Mouse (Mus musculus) spleen, postnatal 10 days (tissue): ENCODE measurements around the gene Sec16b.
A peak's percentile ranks its signal among the peaks of the same experiment; 100 is the strongest.

Experiments
- DNase-seq, 2 experiments: peaks; one replicate each; pipeline ENCODE4 v3.0.0; 2021 to 2022; ENCODE audit warnings: low spot score in 2 of 2

Sec16b gene

DNA sequence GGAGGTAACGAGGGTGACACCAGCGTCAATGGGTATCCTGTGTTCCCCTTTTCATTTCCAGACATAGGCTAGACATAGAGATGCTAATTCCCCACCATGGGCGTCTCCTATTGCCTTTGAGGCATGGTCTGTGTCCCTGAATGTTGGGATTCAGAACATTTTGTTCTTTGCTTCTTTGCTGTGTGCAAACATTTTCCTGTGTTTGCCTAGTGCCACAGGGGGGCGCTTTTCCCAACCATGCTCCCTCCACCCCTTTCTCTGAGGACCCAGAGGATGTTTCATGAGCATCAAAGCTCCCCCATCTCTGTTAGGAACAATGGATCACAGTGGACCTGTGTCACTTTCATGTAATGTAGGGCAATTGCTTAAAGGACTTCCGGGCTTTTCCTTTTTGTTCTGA lies 51.6 kb downstream of the Sec16b start:
- DNase-seq: no peak

DNA sequence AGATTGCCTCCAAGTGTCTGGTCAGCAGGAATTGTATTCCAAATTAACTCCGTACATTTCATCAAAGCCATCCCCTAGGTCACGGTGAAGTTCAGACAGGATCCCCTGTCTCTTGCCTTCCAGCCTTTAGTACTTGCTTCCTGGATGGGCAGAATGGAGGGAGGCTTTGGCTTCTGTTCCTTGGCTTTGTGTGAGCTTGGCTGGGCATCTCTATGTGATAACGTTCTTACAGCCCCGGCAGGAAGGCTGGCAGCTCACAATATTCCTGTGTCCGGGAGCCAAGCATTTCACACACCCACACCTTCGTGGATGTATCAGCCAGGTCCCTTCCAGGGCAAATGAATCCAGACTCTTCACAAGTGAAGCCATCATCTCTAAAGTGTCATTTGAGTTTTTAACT lies 53.5 kb downstream of the Sec16b start:
- DNase-seq: no peak

DNA sequence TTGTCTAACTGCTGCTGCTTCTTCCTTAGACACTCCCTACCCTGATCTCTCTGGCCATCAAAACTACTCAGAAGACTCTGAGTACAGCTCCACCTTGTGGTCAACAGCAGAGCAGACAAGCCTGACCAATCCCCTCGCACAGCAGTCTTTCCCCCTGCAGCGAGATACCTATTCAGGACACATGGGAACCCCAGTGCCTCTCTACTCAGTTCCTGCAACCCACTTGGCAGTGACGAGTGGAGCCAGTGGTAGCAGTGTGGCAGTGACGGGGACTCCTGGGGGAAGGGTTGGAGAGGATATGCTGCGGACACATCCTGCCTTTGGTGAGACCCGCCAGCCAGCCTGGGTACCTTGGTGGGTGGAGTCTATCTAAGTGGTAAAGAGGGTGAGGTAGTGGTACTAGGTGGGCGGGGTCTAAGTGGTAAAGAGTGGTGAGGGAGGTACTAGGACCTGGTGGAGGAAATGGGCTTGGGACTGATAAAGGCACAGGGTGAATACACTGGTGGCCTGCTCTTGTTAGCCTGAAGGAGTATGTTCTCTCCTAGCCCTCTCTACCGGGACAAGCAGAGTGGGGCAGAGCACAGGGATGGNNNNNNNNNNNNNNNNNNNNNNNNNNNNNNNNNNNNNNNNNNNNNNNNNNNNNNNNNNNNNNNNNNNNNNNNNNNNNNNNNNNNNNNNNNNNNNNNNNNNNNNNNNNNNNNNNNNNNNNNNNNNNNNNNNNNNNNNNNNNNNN lies 54.3 kb downstream of the Sec16b start:
- DNase-seq: peak in 1 of 2 experiments; percentile 26

DNA sequence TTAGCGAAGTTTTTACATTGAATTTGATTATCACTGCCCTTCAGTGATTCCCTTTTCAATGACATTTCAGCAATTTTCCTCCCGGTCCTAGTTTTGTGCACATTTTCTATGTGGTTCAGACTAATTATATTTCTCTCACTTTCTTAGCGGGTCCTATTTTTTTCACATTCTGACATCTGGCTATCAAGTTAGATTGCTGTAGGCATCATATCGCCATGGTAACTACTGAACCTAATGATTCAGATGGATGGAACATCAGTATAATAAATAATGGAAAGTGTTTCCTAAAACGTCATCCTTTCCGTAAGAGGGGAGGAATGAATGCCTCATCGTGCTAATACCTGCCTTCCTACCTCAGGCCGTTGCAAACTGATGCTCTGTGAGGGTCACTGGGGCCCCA lies 61.3 kb downstream of the Sec16b start:
- no peak for DNase-seq

DNA sequence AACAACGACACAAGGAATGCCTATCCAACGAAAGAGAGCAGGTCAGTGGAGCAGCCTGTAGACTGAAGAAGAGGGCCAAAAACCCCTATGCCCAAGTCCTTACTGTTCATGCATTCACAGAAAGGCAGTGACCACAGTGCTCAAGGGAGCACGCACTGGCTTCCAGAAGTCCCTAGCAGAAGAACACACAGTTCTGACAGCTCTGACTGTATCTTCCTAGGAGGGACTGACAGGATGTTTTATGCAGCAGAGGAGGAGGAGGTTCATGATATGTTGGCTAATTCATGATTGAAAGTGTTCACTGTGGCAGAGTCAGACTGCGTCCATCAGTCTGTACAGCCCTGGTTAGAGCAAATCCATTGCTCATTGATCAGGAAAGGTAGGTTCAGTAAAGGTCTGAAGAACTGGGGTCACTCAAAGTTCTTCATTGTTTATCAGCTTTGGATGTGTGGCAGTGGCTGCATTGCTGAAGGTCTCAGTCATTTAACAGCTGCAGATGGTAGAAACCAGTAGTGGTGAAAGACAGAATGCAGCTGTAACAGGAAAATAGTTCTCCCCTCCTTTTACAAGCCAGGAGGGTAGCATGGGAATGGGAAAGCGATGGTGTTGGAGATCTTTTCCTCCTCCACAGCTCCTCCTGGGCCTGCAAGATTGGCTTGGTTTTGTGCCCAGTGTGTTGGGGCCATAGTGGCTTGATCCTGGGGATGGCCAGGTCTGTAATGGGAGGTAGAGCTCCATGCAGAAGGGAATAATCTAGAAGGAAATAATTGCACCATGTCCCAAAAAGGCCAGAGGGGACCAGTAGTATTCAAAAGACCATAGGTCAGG lies 62.9 kb downstream of the Sec16b start:
- no peak for DNase-seq

DNA sequence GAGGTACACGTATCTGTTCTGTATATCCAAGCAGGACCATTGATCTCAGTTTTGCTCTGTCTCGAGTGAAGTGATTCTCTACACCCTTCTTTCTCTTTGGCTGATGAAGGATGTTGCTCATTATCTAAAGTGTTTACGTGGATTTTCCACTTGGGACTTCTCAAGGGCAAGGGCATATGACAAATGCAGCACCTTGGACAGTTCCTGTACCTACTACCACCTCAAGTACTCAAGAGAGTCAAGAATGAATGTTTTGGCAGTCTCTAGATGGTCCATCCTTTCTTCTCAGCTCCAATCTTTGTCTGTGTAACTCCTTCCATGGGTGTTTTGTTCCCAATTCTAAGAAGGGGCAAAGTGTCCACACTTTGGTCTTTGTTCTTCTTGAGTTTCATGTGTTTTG lies 68.8 kb downstream of the Sec16b start:
- no peak for DNase-seq

DNA sequence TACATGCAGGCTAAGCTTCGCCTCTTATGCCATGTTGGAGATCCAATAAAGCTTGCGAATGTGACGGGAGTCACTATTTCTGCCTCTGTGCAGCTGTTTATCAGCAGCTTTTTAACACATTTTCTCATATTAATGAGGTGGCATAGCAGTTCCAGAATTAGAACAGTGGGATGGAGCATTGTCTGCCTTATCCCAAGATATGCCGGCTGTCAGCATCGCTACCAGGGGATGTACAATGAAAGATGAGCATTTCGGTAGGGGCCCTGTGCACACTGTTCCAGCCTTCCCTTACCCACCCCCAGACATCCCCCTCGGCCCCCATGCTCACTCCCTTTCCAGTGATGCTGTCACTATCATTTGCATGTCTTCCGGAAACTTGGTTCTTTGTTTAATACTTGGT lies 71.8 kb downstream of the Sec16b start:
- no peak for DNase-seq

DNA sequence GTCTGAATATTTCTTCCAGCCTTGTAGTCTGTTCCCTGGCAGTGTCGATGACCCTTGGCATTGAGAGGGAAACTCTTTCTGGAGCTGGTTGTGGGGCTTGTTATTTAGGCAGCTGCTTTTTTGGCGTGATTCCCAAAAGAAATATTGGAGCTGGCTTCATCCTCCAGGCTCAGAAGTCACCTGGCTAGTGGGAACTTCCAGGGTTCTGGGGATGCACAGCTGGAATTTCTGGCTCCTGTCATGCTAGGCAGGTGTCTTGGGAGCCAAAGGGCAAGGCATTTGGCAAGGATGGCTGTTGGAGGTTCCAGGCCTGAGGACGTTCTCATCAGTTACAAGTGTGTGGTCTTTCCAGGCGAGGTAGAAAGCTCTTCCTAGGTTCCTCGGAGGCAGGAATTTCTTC lies 80.0 kb downstream of the Sec16b start:
- no peak for DNase-seq

DNA sequence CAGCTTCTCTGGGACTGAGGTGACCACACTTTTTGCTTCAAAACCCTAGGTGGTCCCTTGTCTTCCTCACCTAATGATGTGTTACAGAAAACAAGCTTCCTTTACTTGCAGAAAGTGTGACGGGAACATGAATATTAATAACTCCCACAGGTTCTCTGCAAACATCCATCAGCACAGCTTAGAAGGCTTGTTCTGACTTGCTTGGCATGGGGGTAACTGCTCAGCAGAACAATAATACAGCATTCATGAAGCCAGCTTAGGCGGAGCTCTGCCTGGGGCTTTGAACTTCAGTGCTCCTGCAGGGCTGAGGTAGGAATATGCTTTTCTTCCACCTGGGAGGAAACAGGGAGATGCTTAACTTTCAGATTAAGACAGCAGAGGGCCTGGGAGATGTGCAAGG lies 85.5 kb downstream of the Sec16b start:
- DNase-seq: no peak

DNA sequence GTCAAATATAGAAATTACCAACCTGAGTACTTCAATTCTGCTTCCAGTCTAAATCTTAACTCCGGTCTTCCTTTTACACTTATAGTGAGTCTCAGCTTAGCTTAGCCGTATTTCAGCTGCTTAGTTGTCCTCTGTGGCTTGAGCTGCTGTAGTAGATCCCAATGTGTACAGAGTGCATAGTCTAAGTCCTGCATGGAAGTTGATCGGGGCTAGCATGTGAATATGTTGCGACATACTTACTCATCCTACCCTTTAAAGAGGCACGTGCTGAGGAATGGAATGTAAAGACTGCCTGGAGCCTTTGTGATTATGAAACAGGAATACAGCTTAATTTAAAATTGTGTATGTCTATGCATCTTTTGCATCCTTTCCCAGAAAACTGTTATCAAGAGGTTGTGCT lies 88.0 kb downstream of the Sec16b start:
- DNase-seq: no peak

DNA sequence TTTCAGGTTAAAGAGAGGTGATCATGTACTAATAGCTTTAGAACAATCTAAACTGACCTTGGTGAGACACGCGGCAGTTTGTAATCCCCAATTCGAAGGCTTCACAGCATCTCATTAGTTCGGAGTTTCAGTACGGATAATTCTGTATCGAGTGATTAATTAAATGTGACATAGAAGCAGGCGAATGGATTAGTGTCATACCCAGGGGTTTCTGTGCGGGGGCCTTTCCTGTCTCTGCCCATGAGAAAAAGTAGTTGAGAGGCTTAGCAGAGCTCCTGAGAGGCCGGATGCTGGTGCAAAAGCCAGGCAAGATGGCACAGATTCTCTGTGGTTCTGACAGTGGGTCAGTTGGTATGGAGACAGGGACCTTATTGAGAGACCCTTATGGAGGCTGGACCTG lies 88.6 kb downstream of the Sec16b start:
- no peak for DNase-seq

DNA sequence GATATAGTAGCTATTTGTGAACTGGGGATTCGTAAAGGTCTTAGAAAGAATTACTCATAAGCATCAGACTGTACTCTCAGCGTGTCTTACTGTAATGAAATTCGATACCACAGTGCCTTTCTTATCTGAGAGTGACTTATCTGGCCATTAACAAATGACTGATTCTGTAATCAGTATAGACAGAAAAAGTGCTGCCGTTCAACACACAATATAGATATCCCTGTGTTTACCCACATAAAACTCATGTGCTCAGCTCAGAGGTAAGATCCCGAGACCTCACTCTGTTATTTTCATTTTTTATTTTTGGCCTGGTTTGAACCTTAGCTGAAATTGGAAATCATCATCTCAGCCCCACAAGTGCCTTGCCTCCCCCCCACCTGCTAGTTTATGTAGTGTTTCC lies 98.0 kb downstream of the Sec16b start:
- DNase-seq: no peak
